Mouse (Mus musculus) megakaryocyte progenitor cell, adult 5-6 weeks (primary cell): ENCODE results near the gene Hsd17b14. TPM values are rescaled to one million over a fixed set of nuclear protein-coding genes. Genes with fewer than 3 reads are reported as not detected.
"Not testable (repeated sequence)": the region's sequence is repeated elsewhere in the genome, so short reads cannot be mapped to it uniquely, and the experiment has no call there.

Experiments used
- ATAC-seq: replicated peaks from 2 replicates; pipeline ENCODE4 v1.8.0; 2016; ENCODE audit warnings: mild to moderate bottlenecking, moderate TSS enrichment, inconsistent platforms; ENCODE audit not compliant: poor library complexity
- total RNA-seq, 2 experiments: library from RNA; stranded (forward) in 1 of 2; stranded (reverse) in 1 of 2; fragments of 157-497, 149-512 nt in 1 of 2; fragments of 200-1000 nt in 1 of 2; gene quantifications; 2 replicates each; pipeline versions ENCODE4 v1.2.3 to v1.2.4; 2015 to 2017

Hsd17b14 gene
- total RNA-seq (2015) (0.22 and 5.5 TPM in 2 replicates), total RNA-seq (2017) (1.2 and 8.2 TPM in 2 replicates)

GRCm38 (mm10) chr7:45554744-45555143 is at the start of gene Hsd17b14:
Hsd17b14 (plus strand) TSS chr7:45554893.
- ATAC-seq, result no peak

- ATAC-seq, result no peak
Measured at GRCm38 (mm10) chr7:45507583-45507982, 47.1 kb upstream of the Hsd17b14 start.

- ATAC-seq, result peak; percentile 60
Measured at GRCm38 (mm10) chr7:45508561-45508960, 46.1 kb upstream of the Hsd17b14 start.

GRCm38 (mm10) chr7:45509181-45509882 is 45.4 kb upstream of the Hsd17b14 start:
- ATAC-seq, result no peak

GRCm38 (mm10) chr7:45509912-45510787 is 44.5 kb upstream of the Hsd17b14 start, which contains the start of gene Nucb1:
Nucb1 (minus strand) TSS chr7:45510406.
- ATAC-seq, result peak; percentile 85

- ATAC-seq, result no peak
Measured at GRCm38 (mm10) chr7:45514411-45514810, 40.3 kb upstream of the Hsd17b14 start.

GRCm38 (mm10) chr7:45515436-45515835 is 39.3 kb upstream of the Hsd17b14 start:
- ATAC-seq, result peak; percentile 78

- not testable (repeated sequence) for ATAC-seq
Measured at GRCm38 (mm10) chr7:45516846-45517245, 37.8 kb upstream of the Hsd17b14 start.

- ATAC-seq, result no peak
Measured at GRCm38 (mm10) chr7:45518618-45519017, 36.1 kb upstream of the Hsd17b14 start.

GRCm38 (mm10) chr7:45519345-45520120 is 35.2 kb upstream of the Hsd17b14 start:
- ATAC-seq, result no peak

- ATAC-seq, result no peak
Measured at GRCm38 (mm10) chr7:45520605-45521004, 34.1 kb upstream of the Hsd17b14 start.

GRCm38 (mm10) chr7:45521728-45522184 is 32.9 kb upstream of the Hsd17b14 start:
- ATAC-seq, result peak; percentile 54

GRCm38 (mm10) chr7:45522194-45522752 is 32.4 kb upstream of the Hsd17b14 start:
- ATAC-seq, result no peak

- ATAC-seq, result no peak
Measured at GRCm38 (mm10) chr7:45522957-45523676, 31.6 kb upstream of the Hsd17b14 start.

GRCm38 (mm10) chr7:45523678-45524170 is 31.0 kb upstream of the Hsd17b14 start:
- ATAC-seq, result no peak

GRCm38 (mm10) chr7:45524841-45525621 is 29.7 kb upstream of the Hsd17b14 start:
- ATAC-seq, result peak; percentile 62

GRCm38 (mm10) chr7:45525809-45526473 is 28.8 kb upstream of the Hsd17b14 start, which contains the start of the genes Ppp1r15a and Plekha4:
Ppp1r15a (minus strand) TSS chr7:45526268.
Plekha4 (plus strand) TSS chr7:45526330.
- ATAC-seq, result peak; percentile 68

- ATAC-seq, result no peak
Measured at GRCm38 (mm10) chr7:45526474-45527120, 28.1 kb upstream of the Hsd17b14 start.
